Mouse (Mus musculus): ENCODE results near the gene D5Ertd579e. TPM values are rescaled to one million over a fixed set of nuclear protein-coding genes. Genes with fewer than 3 reads are reported as not detected.

The D5Ertd579e gene
- polyA plus RNA-seq, 1 experiment = 3.7 TPM

DNA sequence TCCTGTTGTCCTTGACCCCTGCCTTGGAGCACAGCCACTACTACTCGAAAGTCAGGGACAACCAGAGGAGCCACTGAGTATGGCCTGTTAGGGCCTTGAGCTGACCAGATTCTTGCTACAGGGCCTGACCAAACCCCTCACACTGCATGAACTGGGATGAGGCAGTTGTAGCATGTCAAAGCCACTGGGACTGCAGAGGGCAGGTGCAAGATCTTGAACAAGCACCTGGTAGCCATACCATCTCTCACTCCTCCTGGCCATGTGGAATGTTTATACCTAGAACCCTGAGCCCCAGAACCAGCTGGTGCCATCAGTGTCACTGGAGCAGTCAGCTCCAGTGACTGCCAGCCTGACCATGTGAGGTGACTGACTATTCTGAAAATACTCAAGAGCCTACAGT is 96.9 kb downstream of the D5Ertd579e start:
- no peaks in the 10 kb centered on the region for H3K9me3 ChIP-seq
- peaks cover 62% of the 10 kb centered on the region for H3K36me3 ChIP-seq (replicated peaks; ENCODE audit: low read length)
- TF ChIP-seq FLI1 (IDR thresholded peaks at IDR 0.05; ENCODE audit: low read length) (no peak), GATA1 (IDR thresholded peaks at IDR 0.05; ENCODE audit: borderline replicate concordance, low read length) (no peak)
- peaks cover 81% of the 10 kb centered on the region for H3K4me1 ChIP-seq
- no peak overlapping the region for H3K4me3 ChIP-seq (replicated peaks)
- H3K27me3 ChIP-seq (replicated peaks) = no peaks in the 10 kb centered on the region

DNA sequence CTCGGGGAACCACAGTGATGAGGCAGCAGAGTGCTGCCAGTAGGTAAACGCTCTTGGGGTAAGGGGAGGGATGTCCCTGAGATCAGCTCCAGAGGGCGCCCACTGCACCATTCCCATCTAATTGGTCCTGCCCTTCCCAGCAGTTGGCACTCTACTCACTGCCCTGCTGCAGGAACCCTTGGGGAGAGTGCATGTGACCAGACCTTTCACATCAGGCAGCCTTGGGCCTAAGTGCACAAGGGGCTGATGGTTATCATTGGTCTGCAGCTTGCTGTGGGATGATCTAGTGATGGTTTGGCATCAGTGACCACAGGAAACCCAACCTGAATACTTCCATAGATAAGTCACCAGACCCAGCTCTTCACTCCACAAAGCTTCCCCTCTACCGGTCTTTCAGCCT is 98.2 kb downstream of the D5Ertd579e start:
- peak overlapping the region; percentile 47 for H3K4me3 ChIP-seq (replicated peaks)
- TF ChIP-seq GATA1 (IDR thresholded peaks at IDR 0.05; ENCODE audit: borderline replicate concordance, low read length) = no peak
- TF ChIP-seq FLI1 (IDR thresholded peaks at IDR 0.05; ENCODE audit: low read length) = no peak
- H3K36me3 ChIP-seq (replicated peaks; ENCODE audit: low read length) = peaks cover 50% of the 10 kb centered on the region
- H3K4me1 ChIP-seq = peaks cover 85% of the 10 kb centered on the region
- no peaks in the 10 kb centered on the region for H3K9me3 ChIP-seq
- no peaks in the 10 kb centered on the region for H3K27me3 ChIP-seq (replicated peaks)

DNA sequence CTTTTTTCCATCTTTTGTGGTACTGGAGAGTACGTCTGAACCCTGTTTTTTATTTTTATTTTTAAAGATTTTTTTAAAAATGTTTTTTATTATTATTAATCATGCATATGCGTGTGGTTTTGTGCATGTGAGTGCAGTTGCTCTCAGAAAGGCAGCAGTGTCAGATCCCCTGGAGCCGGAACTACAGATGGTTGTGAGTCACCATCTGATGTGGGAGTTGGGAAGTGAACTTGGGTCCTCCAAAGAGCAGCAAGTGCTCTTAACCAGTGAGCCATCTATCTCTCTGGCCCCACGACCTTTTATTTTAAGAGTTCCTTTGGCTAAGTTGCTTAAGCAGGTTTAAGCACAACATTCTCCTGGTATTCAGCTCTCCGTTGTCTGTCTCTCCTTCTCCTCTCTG is 99.6 kb downstream of the D5Ertd579e start:
- peaks cover 36% of the 10 kb centered on the region for H3K36me3 ChIP-seq (replicated peaks; ENCODE audit: low read length)
- H3K4me1 ChIP-seq = peaks cover 86% of the 10 kb centered on the region
- H3K4me3 ChIP-seq (replicated peaks) = no peak overlapping the region
- H3K9me3 ChIP-seq = no peaks in the 10 kb centered on the region
- H3K27me3 ChIP-seq (replicated peaks) = no peaks in the 10 kb centered on the region
- no peak for TF ChIP-seq FLI1 (IDR thresholded peaks at IDR 0.05; ENCODE audit: low read length)
- no peak for TF ChIP-seq GATA1 (IDR thresholded peaks at IDR 0.05; ENCODE audit: borderline replicate concordance, low read length)

DNA sequence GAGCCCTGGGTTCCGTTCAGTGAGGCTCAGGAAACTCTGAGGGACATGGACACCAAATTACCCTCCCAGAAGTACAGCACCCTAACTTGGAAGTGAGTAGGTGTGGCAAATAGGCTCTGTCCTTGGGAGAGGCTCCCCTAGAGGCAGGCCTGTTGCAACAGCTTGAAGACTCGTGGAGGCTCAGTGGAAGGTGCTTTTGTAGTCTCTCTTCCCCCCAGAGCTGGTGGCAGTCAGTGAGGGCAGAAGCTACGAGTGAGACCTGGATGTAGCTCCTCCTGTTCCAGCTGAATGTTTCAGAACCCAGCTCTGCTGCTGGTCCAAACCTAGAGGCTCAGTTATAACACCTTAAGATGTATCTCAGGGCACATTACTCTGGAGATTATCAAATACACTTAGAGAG is 100.7 kb downstream of the D5Ertd579e start:
- peaks cover 94% of the 10 kb centered on the region for H3K4me1 ChIP-seq
- no peaks in the 10 kb centered on the region for H3K9me3 ChIP-seq
- H3K36me3 ChIP-seq (replicated peaks; ENCODE audit: low read length) = peaks cover 24% of the 10 kb centered on the region
- no peaks in the 10 kb centered on the region for H3K27me3 ChIP-seq (replicated peaks)
- H3K4me3 ChIP-seq (replicated peaks) = no peak overlapping the region
- no peak for TF ChIP-seq FLI1 (IDR thresholded peaks at IDR 0.05; ENCODE audit: low read length)
- no peak for TF ChIP-seq GATA1 (IDR thresholded peaks at IDR 0.05; ENCODE audit: borderline replicate concordance, low read length)

DNA sequence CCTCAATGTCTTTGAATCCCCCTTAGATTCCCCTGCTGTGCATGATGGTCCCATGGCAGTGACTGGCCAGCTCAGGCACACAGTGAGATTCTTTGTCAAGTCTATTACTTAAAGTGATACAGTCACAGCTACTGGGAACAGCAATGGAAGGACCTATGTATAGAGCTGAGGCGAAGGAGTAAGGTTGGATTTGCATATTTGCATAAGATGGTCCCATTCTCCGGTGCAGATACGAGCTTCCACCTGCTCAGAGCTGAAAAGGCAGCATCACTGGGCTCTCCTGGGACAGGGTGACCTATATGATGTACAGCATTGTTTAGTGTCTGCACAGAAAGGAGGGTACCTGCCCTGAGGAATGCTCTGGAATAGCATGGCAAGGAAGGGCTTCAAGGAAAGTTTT is 101.5 kb downstream of the D5Ertd579e start:
- peaks cover 98% of the 10 kb centered on the region for H3K4me1 ChIP-seq
- H3K4me3 ChIP-seq (replicated peaks) = no peak overlapping the region
- no peaks in the 10 kb centered on the region for H3K9me3 ChIP-seq
- peaks cover 17% of the 10 kb centered on the region for H3K36me3 ChIP-seq (replicated peaks; ENCODE audit: low read length)
- H3K27me3 ChIP-seq (replicated peaks) = no peaks in the 10 kb centered on the region
- TF ChIP-seq FLI1 (IDR thresholded peaks at IDR 0.05; ENCODE audit: low read length) = no peak
- no peak for TF ChIP-seq GATA1 (IDR thresholded peaks at IDR 0.05; ENCODE audit: borderline replicate concordance, low read length)

DNA sequence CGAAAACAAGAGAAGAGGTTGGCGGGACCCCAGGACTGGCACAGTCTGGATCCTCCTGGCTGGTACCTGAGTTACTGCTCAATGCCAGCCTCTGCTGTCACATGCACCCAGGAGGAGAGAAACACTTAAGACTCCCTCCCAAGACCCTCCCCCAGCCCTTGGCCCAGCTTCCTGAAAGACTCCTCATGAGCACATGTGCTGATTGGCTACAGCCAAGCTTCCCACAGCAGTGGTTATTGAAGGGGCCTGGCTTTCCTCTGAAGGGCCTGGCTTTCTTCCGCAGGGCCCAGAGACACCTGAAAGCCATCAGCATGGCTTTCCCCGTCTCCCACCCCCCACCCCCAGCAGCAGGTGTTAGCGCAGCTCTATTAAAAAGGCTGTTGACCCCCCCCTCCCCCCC is 102.6 kb downstream of the D5Ertd579e start, which contains the start of gene Tbc1d14:
Gene Tbc1d14, minus strand, starts transcription at position 101 of the 400 bp plus-strand sequence.
- TF ChIP-seq FLI1 (IDR thresholded peaks at IDR 0.05; ENCODE audit: low read length) = no peak
- TF ChIP-seq GATA1 (IDR thresholded peaks at IDR 0.05; ENCODE audit: borderline replicate concordance, low read length) = no peak
- no peak within 1 kb of the TSS for H3K4me3 ChIP-seq (replicated peaks)
- no peaks in the 10 kb centered on the region for H3K27me3 ChIP-seq (replicated peaks)
- peaks cover 5% of the 10 kb centered on the region for H3K36me3 ChIP-seq (replicated peaks; ENCODE audit: low read length)
- H3K4me1 ChIP-seq = peaks cover 90% of the 10 kb centered on the region
- no peaks in the 10 kb centered on the region for H3K9me3 ChIP-seq

DNA sequence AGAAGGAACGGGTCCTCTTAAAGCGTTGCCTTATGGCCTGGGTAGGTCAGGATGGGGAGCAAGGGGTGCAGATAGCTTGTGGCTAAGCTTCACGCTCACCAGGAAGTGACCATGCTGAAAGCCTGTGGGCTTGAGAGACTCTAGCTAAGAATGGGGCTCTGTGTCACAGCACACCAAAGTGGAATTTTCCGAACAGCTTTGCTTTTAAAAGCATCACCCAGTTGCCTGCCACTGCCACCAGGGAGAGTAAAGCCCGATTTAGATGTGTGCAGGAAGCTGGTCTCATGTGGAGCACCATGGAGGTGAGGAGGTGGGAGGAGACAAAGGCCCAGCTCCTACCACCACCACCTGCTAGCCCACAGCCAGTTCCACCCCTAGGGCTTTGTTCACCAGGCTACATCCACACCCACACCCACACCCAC is 105.3 kb downstream of the D5Ertd579e start:
- Histone ChIP-seq H3K9me3 (no peaks in the 10 kb centered on the region), H3K4me1 (peaks cover 75% of the 10 kb centered on the region), H3K4me3 (replicated peaks) (peak overlapping the region; percentile 84), H3K36me3 (replicated peaks; ENCODE audit: low read length) (no peaks in the 10 kb centered on the region), H3K27me3 (replicated peaks) (peaks cover 5% of the 10 kb centered on the region)
- TF ChIP-seq GATA1 (IDR thresholded peaks at IDR 0.05; ENCODE audit: borderline replicate concordance, low read length) (peak; percentile 56; the same call in 1 of the 3 replicates), FLI1 (IDR thresholded peaks at IDR 0.05; ENCODE audit: low read length) (peak; percentile 47; the same call in 1 of the 2 replicates)

DNA sequence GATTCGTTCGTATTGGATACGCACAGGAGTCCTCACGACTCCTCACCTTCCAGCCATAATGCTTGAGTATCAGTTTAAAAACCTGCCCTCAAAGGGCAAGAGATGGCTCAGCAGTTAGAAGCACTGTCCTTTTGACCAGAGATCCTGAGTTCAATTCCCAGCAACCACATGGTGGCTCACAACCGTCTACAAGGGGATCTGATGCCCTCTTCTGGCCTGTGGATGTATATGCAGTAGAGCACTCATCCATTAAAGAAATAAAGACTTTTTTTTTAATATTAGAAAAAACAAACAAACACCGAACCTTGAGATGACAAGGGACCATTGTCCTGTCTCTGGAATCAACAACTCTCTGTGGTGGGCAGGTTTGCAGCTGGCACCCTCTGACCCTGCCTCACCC is 111.5 kb downstream of the D5Ertd579e start:
- Histone ChIP-seq H3K36me3 (replicated peaks; ENCODE audit: low read length) (peaks cover 6% of the 10 kb centered on the region), H3K9me3 (no peaks in the 10 kb centered on the region), H3K27me3 (replicated peaks) (peaks cover 5% of the 10 kb centered on the region), H3K4me1 (peaks cover 62% of the 10 kb centered on the region), H3K4me3 (replicated peaks) (no peak overlapping the region)
- TF ChIP-seq FLI1 (IDR thresholded peaks at IDR 0.05; ENCODE audit: low read length) = no peak
- TF ChIP-seq GATA1 (IDR thresholded peaks at IDR 0.05; ENCODE audit: borderline replicate concordance, low read length) = no peak

DNA sequence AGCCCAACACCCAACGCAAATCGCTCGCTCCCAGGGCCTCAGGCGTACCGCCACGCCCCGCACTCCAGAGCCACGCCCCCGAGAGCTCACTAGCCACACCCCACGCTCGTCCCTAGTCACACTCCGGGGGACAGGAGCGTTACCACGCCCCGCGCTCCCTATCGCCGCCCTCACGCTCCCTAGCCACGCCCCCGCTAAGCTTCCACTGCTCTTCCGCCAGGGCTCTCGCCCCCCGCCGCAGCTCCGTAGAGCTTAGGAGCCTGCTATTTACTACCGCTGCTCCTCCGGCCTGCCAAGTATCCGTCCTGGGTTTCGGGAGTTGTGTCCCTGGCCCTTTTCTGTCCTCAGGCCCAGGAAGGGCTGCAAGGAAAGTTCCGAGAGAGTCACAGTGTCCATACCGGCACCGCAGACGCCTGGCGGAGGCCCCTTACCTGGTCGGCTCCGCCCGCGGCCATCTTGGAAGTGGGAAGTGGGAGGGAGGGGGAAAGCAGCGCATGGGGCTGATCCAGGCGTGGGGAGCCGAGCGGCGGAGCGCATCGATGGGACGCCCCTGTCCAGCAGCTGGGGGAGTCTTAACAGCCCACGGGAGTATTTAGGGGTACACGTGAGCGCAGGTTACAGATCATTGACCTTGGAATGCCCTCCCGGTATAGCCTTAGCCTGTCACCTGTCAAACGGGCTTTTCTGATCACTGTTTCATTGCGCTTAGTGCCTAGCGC is 113.7 kb downstream of the D5Ertd579e start:
- H3K9me3 ChIP-seq = no peaks in the 10 kb centered on the region
- H3K4me1 ChIP-seq = peaks cover 75% of the 10 kb centered on the region
- TF ChIP-seq GATA1 (IDR thresholded peaks at IDR 0.05; ENCODE audit: borderline replicate concordance, low read length) (no peak), FLI1 (IDR thresholded peaks at IDR 0.05; ENCODE audit: low read length) (no peak)
- H3K27me3 ChIP-seq (replicated peaks) = peaks cover 5% of the 10 kb centered on the region
- H3K36me3 ChIP-seq (replicated peaks; ENCODE audit: low read length) = peaks cover 26% of the 10 kb centered on the region
- peak overlapping the region; percentile 99 for H3K4me3 ChIP-seq (replicated peaks)

DNA sequence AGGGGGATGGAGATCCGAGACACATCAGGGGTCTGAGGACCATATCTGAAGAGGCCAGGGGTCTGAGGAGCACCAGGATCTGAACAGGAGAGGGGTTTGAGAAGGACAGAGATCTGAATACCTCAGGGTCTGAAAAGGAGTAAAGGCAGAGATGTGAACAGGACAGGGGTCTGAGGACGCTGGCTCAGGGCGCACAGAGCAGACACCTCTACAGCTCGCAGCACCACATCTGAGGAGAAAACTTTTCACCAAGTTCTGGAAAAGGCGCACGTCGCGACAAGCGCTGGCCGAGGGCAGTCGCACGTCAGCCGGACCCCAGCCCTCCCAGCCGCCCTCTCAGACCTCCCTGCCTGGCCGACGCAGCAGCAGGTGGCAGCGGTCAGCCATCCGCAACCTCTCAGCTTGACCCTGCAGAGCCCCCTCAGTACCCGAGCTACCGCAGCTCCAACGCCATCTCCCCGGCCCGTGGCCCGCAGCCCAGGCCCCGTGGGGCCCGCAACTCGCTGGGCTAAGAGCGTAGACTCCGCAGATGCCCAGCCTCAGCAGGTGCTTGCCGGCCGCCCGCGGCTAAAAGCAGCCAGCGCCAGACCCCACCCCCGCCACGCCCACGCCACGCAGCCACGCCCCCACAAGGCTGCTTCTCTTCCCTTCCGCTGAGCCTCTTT is 114.4 kb downstream of the D5Ertd579e start:
- TF ChIP-seq GATA1 (IDR thresholded peaks at IDR 0.05; ENCODE audit: borderline replicate concordance, low read length) = no peak
- no peak for TF ChIP-seq FLI1 (IDR thresholded peaks at IDR 0.05; ENCODE audit: low read length)
- peaks cover 82% of the 10 kb centered on the region for H3K4me1 ChIP-seq

More for the DNA sequence above, 114.4 kb downstream of the D5Ertd579e start:
- H3K9me3 ChIP-seq = no peaks in the 10 kb centered on the region
- H3K4me3 ChIP-seq (replicated peaks) = peak overlapping the region; percentile 99
- peaks cover 5% of the 10 kb centered on the region for H3K27me3 ChIP-seq (replicated peaks)
- H3K36me3 ChIP-seq (replicated peaks; ENCODE audit: low read length) = peaks cover 33% of the 10 kb centered on the region

Measured in megakaryocyte, embryonic 14.5 days (primary cell).